Mouse (Mus musculus) thymus, adult 2 months (tissue): ENCODE results near the gene Ice2.

Experiments
- CTCF ChIP-seq: fragments of 200-500 bp; IDR thresholded peaks from 2 replicates; pipeline ENCODE4 v1.5.1; 2012; ENCODE audit warnings: mild to moderate bottlenecking, control low read depth, low read length, moderate library complexity, borderline replicate concordance; ENCODE audit not compliant: control insufficient read depth, poor library complexity, insufficient read depth; ENCODE audit errors: extremely low read depth
- POLR2A ChIP-seq: fragments of 200-500 bp; IDR thresholded peaks from 2 replicates; pipeline ENCODE4 v1.6.1; 2012; ENCODE audit warnings: mild to moderate bottlenecking, low read length, control low read depth, moderate library complexity; ENCODE audit not compliant: control insufficient read depth, poor library complexity, insufficient read depth; ENCODE audit errors: extremely low read depth

DNA sequence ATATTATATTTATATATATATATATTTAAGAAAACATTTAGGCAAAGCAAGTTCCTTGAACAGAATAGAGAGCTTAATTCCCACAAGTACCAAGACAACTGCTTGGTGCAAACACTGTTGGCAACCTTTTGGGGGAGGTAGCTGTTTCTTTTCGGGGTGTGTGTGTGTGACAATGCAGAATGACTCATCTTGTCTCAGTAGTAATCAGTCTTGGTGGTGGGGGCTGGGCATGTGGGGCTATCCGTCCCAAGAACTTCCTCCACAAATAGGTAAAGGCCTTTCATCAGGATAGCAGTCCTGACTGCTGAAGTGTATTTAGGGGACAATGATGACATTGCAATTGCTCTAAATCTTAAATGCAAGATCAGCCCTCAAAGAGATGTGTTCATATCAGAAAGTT is 65.3 kb downstream of the Ice2 start:
- TF ChIP-seq POLR2A (no peak), CTCF (no peak)
